Mouse (Mus musculus) granulocyte monocyte progenitor cell, adult 5-6 weeks (primary cell): ENCODE results near the gene S100a14. TPM values are rescaled to one million over a fixed set of nuclear protein-coding genes. Genes with fewer than 3 reads are reported as not detected.
A peak's percentile ranks its signal among the peaks of the same experiment; 100 is the strongest.

ENCODE experiments used
- ATAC-seq: replicated peaks from 2 replicates; pipeline ENCODE4 v1.8.0; 2016; ENCODE audit warnings: mild to moderate bottlenecking, moderate TSS enrichment, inconsistent platforms; ENCODE audit not compliant: poor library complexity, severe bottlenecking
- total RNA-seq, 2 experiments: library from RNA; stranded (forward) in 1 of 2; stranded (reverse) in 1 of 2; fragments of 200-712, 200-1000 nt in 1 of 2; fragments of >200 nt in 1 of 2; fragmentation: Nextera tagmentation in 1 of 2; gene quantifications; 2 replicates each; pipeline ENCODE4 v1.2.3; 2014 to 2017

Gene S100a14
- total RNA-seq (2014; fragmentation: Nextera tagmentation): not detected in 2 replicates
- total RNA-seq (2017): not detected in 2 replicates

- peak; percentile 13; the same call in 1 of the 2 replicates for ATAC-seq
These were observed at the start of gene S100a14 for GRCm38 (mm10) chr3:90526580-90526979. Gene S100a14 (plus strand): TSS chr3:90526856.

- no peak for ATAC-seq
These were observed 39.7 kb upstream of the S100a14 start for GRCm38 (mm10) chr3:90486998-90487397.

GRCm38 (mm10) chr3:90488576-90488975, 38.1 kb upstream of the S100a14 start:
- ATAC-seq: no peak

- peak; percentile 96 for ATAC-seq
These were observed 35.9 kb upstream of the S100a14 start, which contains the start of gene Snapin for GRCm38 (mm10) chr3:90490696-90491256. Gene Snapin (minus strand): TSS chr3:90491033.

- peak; percentile 15; the same call in 1 of the 2 replicates for ATAC-seq
These were observed 35.3 kb upstream of the S100a14 start for GRCm38 (mm10) chr3:90491350-90491749.

GRCm38 (mm10) chr3:90493831-90494540, 32.7 kb upstream of the S100a14 start:
- no peak for ATAC-seq

- ATAC-seq: no peak
These were observed 30.7 kb upstream of the S100a14 start for GRCm38 (mm10) chr3:90495850-90496525.

- no peak for ATAC-seq
These were observed 29.1 kb upstream of the S100a14 start for GRCm38 (mm10) chr3:90497597-90497996.

GRCm38 (mm10) chr3:90503444-90503843, 23.2 kb upstream of the S100a14 start:
- ATAC-seq: no peak

- ATAC-seq: no peak
These were observed 21.4 kb upstream of the S100a14 start for GRCm38 (mm10) chr3:90505216-90505615.

GRCm38 (mm10) chr3:90506362-90506761, 20.3 kb upstream of the S100a14 start:
- ATAC-seq: no peak

GRCm38 (mm10) chr3:90508287-90508949, 18.2 kb upstream of the S100a14 start:
- no peak for ATAC-seq

- peak; percentile 78 for ATAC-seq
These were observed 17.5 kb upstream of the S100a14 start, which contains the start of gene Chtop for GRCm38 (mm10) chr3:90508950-90509746. Gene Chtop (minus strand): TSS chr3:90509498.

- no peak for ATAC-seq
These were observed 16.9 kb upstream of the S100a14 start for GRCm38 (mm10) chr3:90509747-90510123.

- no peak for ATAC-seq
These were observed 14.4 kb upstream of the S100a14 start for GRCm38 (mm10) chr3:90512276-90512675.

GRCm38 (mm10) chr3:90512948-90513642, 13.6 kb upstream of the S100a14 start:
- ATAC-seq: no peak

GRCm38 (mm10) chr3:90513796-90514590, 12.7 kb upstream of the S100a14 start, which contains the start of the genes S100a1 and S100a13:
Gene S100a1 (minus strand): TSS chr3:90514392.
Gene S100a13 (plus strand): TSS chr3:90514435.
- ATAC-seq: peak; percentile 75

GRCm38 (mm10) chr3:90514691-90515090, 12.0 kb upstream of the S100a14 start:
- peak; percentile 64 for ATAC-seq
